Mouse (Mus musculus) intestine, postnatal 0 days (tissue): ENCODE measurements around the gene Dnajc7. TPM values are rescaled to one million over a fixed set of nuclear protein-coding genes. Genes with fewer than 3 reads are reported as not detected.

Experiments
- ATAC-seq: fragments of 200-750 bp; cut with Nextera tagmentation; 2 replicates; pipeline ENCODE4 v1.8.0; 2017; ENCODE audit warnings: mild to moderate bottlenecking, moderate TSS enrichment, moderate library complexity
- H3K27ac ChIP-seq: fragments of 300-500 bp; sonication (generic); 2 replicates; pipeline ENCODE4 v1.5.1; 2014; ENCODE audit warnings: mild to moderate bottlenecking, low read depth, low read length, moderate library complexity
- H3K27me3 ChIP-seq: fragments of 300-500 bp; sonication (generic); replicated peaks from 2 replicates; pipeline ENCODE4 v1.6.1; 2014; ENCODE audit warnings: low read length, mixed read lengths; ENCODE audit not compliant: control insufficient read depth, insufficient read depth
- H3K36me3 ChIP-seq: fragments of 300-500 bp; sonication (generic); 2 replicates; pipeline ENCODE4 v1.6.1; 2014; ENCODE audit warnings: mild to moderate bottlenecking, moderate library complexity; ENCODE audit not compliant: control insufficient read depth, insufficient read depth
- H3K4me1 ChIP-seq: fragments of 300-500 bp; sonication (generic); replicated peaks from 2 replicates; pipeline ENCODE4 v1.6.1; 2014; ENCODE audit warnings: antibody characterized with exemption, low read length, mixed read lengths; ENCODE audit not compliant: control insufficient read depth, insufficient read depth
- H3K4me2 ChIP-seq: fragments of 300-500 bp; sonication (generic); replicated peaks from 2 replicates; pipeline ENCODE4 v1.6.1; 2014; ENCODE audit warnings: low read depth, mild to moderate bottlenecking, moderate library complexity
- H3K4me3 ChIP-seq: fragments of 300-500 bp; sonication (generic); 2 replicates; pipeline ENCODE4 v1.5.1; 2014; ENCODE audit warnings: low read depth, low read length
- H3K9ac ChIP-seq: fragments of 300-500 bp; sonication (generic); 2 replicates; pipeline ENCODE4 v1.6.1; 2014; ENCODE audit warnings: mild to moderate bottlenecking, low read depth, low read length
- H3K9me3 ChIP-seq: fragments of 300-500 bp; sonication (generic); 2 replicates; pipeline ENCODE4 v1.6.1; 2016; ENCODE audit warnings: mixed run types; ENCODE audit not compliant: control insufficient read depth
- CTCF ChIP-seq: sonication (generic); IDR thresholded peaks from 2 replicates; pipeline ENCODE4 v1.5.1; 2016; ENCODE audit warnings: low read depth, mild to moderate bottlenecking, control low read depth, antibody characterized with exemption, moderate library complexity
- WGBS: fragments of 180-500 bp; shearing (Covaris S2); extraction: QIAGEN DNeasy Blood & Tissue Kit; methylation state at CpG from one replicate; pipeline ENCODE4 v1.1.7; 2014; 5-methylcytosine and 5-hydroxymethylcytosine counted together
- polyA plus RNA-seq: library from polyadenylated mRNA; unstranded; fragments of >200 nt; fragmentation: Nextera tagmentation; extraction: Ambion mirVana; gene quantifications from 2 replicates; pipeline ENCODE4 v1.2.1, GENCODE M21; 2015

Dnajc7 gene
- polyA plus RNA-seq, 1 experiment from 2014 or later, result 72.9 TPM

GRCm38 (mm10) chr11:100552842-100553241, 67.1 kb downstream of the Dnajc7 start:
- Histone ChIP-seq H3K27ac (no peak overlapping the region), H3K27me3 (no peaks in the 10 kb centered on the region), H3K4me3 (no peak overlapping the region), H3K36me3 (no peaks in the 10 kb centered on the region), H3K9me3 (no peaks in the 10 kb centered on the region), H3K9ac (no peak overlapping the region), H3K4me1 (no peaks in the 10 kb centered on the region), H3K4me2 (no peak overlapping the region)
- ATAC-seq, result no peak
- 75% methylated on average over 4 of the region's 4 CpGs for WGBS
- TF ChIP-seq CTCF, result no peak

DNA sequence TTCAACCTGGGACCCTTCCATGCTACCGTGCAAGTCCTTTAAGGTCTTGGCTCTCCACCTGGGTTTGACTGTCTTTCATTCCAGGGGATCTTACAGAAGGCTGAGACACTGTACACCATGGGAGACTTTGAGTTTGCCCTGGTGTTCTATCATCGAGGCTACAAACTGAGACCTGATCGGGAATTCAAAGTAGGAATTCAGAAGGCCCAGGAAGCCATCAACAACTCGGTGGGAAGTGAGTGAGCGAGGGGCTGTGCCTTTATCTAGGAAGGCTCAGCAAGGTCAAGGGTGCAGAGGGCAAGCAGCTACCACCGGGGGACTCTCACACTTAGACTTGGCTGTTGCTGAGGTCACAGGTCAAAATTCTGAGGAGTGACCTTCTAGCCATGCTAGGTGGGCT, 69.9 kb downstream of the Dnajc7 start:
- Histone ChIP-seq H3K27ac (no peak overlapping the region), H3K36me3 (no peaks in the 10 kb centered on the region), H3K4me3 (no peak overlapping the region), H3K27me3 (no peaks in the 10 kb centered on the region), H3K9ac (no peak overlapping the region), H3K9me3 (no peaks in the 10 kb centered on the region), H3K4me2 (no peak overlapping the region), H3K4me1 (0 out of 2 replicates have a peak, but pooled peaks cover 2% of the 10 kb centered on the region)
- no peak for TF ChIP-seq CTCF
- WGBS, result 70% methylated on average over 6 of the region's 6 CpGs
- no peak for ATAC-seq

DNA sequence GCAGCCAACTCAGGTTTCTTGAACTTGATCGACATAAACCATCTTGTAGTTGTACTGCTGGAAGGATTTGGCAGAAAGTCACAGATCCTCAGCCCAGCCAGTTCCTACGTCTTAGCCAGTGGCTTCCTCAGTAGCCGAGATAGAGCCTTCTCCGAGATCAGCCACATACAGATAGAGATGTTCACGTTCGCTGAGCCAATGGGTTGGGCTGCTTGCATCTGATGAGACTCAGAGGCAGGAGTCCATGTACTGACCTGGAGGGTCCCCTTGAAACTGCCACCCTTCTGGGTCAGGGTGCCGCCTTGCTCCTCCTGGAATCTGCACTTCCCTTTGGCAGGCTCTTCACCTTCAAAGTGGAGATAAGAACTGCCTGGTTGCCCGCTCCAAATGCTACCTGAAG, 70.5 kb downstream of the Dnajc7 start:
- TF ChIP-seq CTCF, result no peak
- Histone ChIP-seq H3K9me3 (no peaks in the 10 kb centered on the region), H3K4me1 (0 out of 2 replicates have a peak, but pooled peaks cover 4% of the 10 kb centered on the region), H3K4me2 (no peak overlapping the region), H3K36me3 (no peaks in the 10 kb centered on the region), H3K4me3 (no peak overlapping the region), H3K27me3 (no peaks in the 10 kb centered on the region), H3K27ac (no peak overlapping the region), H3K9ac (no peak overlapping the region)
- 82% methylated on average over 8 of the region's 8 CpGs for WGBS
- ATAC-seq, result no peak

- Histone ChIP-seq H3K4me3 (no peak overlapping the region), H3K4me1 (0 out of 2 replicates have a peak, but pooled peaks cover 4% of the 10 kb centered on the region), H3K27ac (no peak overlapping the region), H3K9me3 (no peaks in the 10 kb centered on the region), H3K4me2 (no peak overlapping the region), H3K27me3 (no peaks in the 10 kb centered on the region), H3K36me3 (no peaks in the 10 kb centered on the region), H3K9ac (no peak overlapping the region)
- WGBS, result 79% methylated on average over 6 of the region's 6 CpGs
- no peak for ATAC-seq
- TF ChIP-seq CTCF, result no peak
Measured at GRCm38 (mm10) chr11:100548141-100548540, 71.8 kb downstream of the Dnajc7 start.

DNA sequence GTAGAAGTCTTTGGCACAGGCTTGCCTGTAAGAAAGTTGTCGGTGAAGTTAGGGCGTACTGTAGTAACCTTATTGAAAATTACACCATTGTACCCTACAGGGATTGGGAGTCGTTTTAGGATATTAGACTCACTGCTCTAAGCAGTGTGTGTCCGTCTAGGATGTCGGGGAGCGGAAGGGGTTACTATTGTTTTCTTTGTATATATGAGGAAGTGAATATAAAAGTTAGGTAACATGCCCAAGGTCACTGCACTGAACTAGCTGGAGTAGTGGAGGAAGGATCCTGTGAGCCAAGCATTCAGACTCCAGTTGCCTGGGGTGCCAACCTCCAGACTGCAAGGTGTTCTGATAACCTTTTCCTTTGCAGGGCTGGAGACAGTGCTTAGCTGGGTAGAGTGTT, 73.0 kb downstream of the Dnajc7 start:
- no peak for ATAC-seq
- no peak for TF ChIP-seq CTCF
- H3K4me1 ChIP-seq, result 0 out of 2 replicates have a peak, but pooled peaks cover 4% of the 10 kb centered on the region
- WGBS, result 82% methylated on average over 6 of the region's 6 CpGs
- no peak overlapping the region for H3K4me3 ChIP-seq
- H3K9me3 ChIP-seq, result no peaks in the 10 kb centered on the region
- H3K27me3 ChIP-seq, result no peaks in the 10 kb centered on the region
- H3K27ac ChIP-seq, result no peak overlapping the region
- H3K9ac ChIP-seq, result no peak overlapping the region
- no peak overlapping the region for H3K4me2 ChIP-seq
- H3K36me3 ChIP-seq, result no peaks in the 10 kb centered on the region

- WGBS, result 25% methylated on average over 7 of the region's 7 CpGs
- peak overlapping the region; percentile 39 for H3K4me3 ChIP-seq
- H3K27ac ChIP-seq, result no peak overlapping the region; the same call in 1 of the 2 replicates
Measured at GRCm38 (mm10) chr11:100545746-100546085, 74.3 kb downstream of the Dnajc7 start.

More at GRCm38 (mm10) chr11:100545746-100546085, 74.3 kb downstream of the Dnajc7 start:
- ATAC-seq, result peak; percentile 21; the same call in 1 of the 2 replicates
- Histone ChIP-seq H3K4me2 (peak overlapping the region; percentile 68), H3K36me3 (no peaks in the 10 kb centered on the region), H3K9ac (no peak overlapping the region), H3K27me3 (no peaks in the 10 kb centered on the region), H3K9me3 (no peaks in the 10 kb centered on the region), H3K4me1 (0 out of 2 replicates have a peak, but pooled peaks cover 4% of the 10 kb centered on the region)
- TF ChIP-seq CTCF, result no peak
